Mouse (Mus musculus): ENCODE data around the gene Zfp322a. TPM values are rescaled to one million over a fixed set of nuclear protein-coding genes. Genes with fewer than 3 reads are reported as not detected.

Gene Zfp322a
- total and polyA plus RNA-seq, 3 experiments = 10.3 to 17.7 (median 10.3) TPM

DNA sequence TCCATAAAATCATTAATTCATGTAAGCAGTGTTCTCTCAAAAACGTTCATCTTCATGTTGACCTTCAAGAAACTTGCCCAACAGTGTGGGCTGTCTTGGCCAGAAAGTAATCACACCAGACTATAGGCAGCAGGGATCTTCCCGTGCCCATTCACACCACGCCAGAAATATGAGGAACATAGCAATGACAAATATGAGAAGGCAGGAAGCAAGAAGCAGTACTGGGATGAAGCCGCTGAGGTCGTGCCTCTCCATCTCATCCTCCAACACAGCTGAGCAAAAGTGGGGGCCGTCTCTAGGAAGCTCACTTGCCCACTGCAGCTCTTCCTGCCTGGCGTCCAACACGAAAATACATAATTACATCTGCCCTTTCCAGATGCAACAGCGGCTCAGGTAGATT, 41.6 kb upstream of the Zfp322a start:
- Histone ChIP-seq H3K9me3 (replicated peaks; ENCODE audit: low read length) (no peaks in the 10 kb centered on the region), H3K4me3 (replicated peaks in 1 of 3; ENCODE audit: low read depth in 2 of 3, low read length in 2 of 3, poor library complexity in 1 of 3) (no peak overlapping the region), H3K4me2 (ENCODE audit: insufficient read depth, low read depth, poor library complexity, severe bottlenecking) (no peak overlapping the region), H3K27me3 (replicated peaks) (peaks cover 42% of the 10 kb centered on the region), H3K27ac (ENCODE audit: insufficient read depth, low read depth) (no peak overlapping the region), H3K79me2 (replicated peaks; ENCODE audit: control insufficient read depth, extremely low read depth, insufficient read depth, poor library complexity, severe bottlenecking) (no peaks in the 10 kb centered on the region), H3K9ac (ENCODE audit: insufficient read depth, low read depth) (no peak overlapping the region), H3K36me3 (replicated peaks in 1 of 2; ENCODE audit: control insufficient read depth in 1 of 2, insufficient read depth in 1 of 2, low read length in 1 of 2) (peaks cover 0 to under 1% of the 10 kb centered on the region in 2 experiments), H3K4me1 (ENCODE audit: control insufficient read depth in 1 of 2, insufficient read depth in 2 of 2) (peaks cover 0 to 8% of the 10 kb centered on the region in 2 experiments; a peak in 1 of 4 replicates)
- no peak for DNase-seq (ENCODE audit: extremely low read depth)
- dilution Hi-C loops (cut with MboI; ENCODE audit: extremely low pct_ligation_motif_present, extremely low pct_unique_long_range_greater_than_20kb, low sequenced_read_pairs) (no loop called here), in situ Hi-C loops (cut with MboI; ENCODE audit: low pct_ligation_motif_present, low pct_unique_long_range_greater_than_20kb, low sequenced_read_pairs) (loop anchor here (5.0 kb wide), 1 partner anchor 118 kb away; no protein-coding TSS in a partner anchor)
- TF ChIP-seq ETS1 (conservative IDR thresholded peaks at IDR 0.05; ENCODE audit: low read depth, low read length) (no peak), NELFE (IDR thresholded peaks at IDR 0.05; ENCODE audit: low read depth, low read length) (no peak), CTCF (conservative IDR thresholded peaks at IDR 0.05 in 1 of 2, IDR thresholded peaks at IDR 0.05 in 1 of 2; ENCODE audit: low read depth in 2 of 2, low read length in 2 of 2) (no peak), POLR2A (IDR thresholded peaks at IDR 0.05; ENCODE audit: low read depth, low read length) (no peak), MEF2A (IDR thresholded peaks at IDR 0.05; ENCODE audit: borderline replicate concordance, low read depth, low read length) (no peak)

DNA sequence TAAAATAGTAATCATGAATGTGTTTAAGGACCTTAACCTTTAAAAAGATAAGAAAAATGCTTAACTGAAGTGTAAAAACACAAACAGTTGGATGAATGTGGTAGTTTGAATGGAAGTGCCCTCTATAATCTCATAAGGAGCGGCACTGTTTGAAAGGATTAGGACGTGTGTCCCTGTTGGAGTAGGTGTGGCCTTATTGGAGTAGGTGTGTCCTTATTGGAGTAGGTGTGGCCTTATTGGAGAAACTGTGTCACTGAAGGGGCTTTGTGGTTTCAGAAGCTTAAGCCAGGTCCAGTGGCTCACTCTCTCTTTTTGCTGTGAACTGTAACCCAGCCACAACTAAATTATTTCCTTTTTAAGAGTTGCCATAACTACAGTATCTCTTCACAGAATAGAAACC, 33.6 kb upstream of the Zfp322a start:
- peaks cover 3 to 23% of the 10 kb centered on the region in 2 experiments for H3K4me1 ChIP-seq (ENCODE audit: control insufficient read depth in 1 of 2, insufficient read depth in 2 of 2)
- TF ChIP-seq E2F4 (IDR thresholded peaks at IDR 0.05; ENCODE audit: insufficient replicate concordance, low read depth, low read length) (no peak), NELFE (IDR thresholded peaks at IDR 0.05; ENCODE audit: low read depth, low read length) (no peak), POLR2AphosphoS2 (IDR thresholded peaks at IDR 0.05; ENCODE audit: low read depth, low read length) (no peak), ZC3H11A (IDR thresholded peaks at IDR 0.05; ENCODE audit: low read depth, low read length) (no peak), MAX (IDR thresholded peaks at IDR 0.05; ENCODE audit: low read length) (no peak), ETS1 (conservative IDR thresholded peaks at IDR 0.05; ENCODE audit: low read depth, low read length) (no peak), KAT2A (IDR thresholded peaks at IDR 0.05; ENCODE audit: insufficient replicate concordance, low read length) (no peak), CHD2 (IDR thresholded peaks at IDR 0.05; ENCODE audit: low read length) (no peak), ZNF384 (IDR thresholded peaks at IDR 0.05; ENCODE audit: low read depth, low read length) (no peak), ELF1 (IDR thresholded peaks at IDR 0.05; ENCODE audit: low read depth, low read length) (no peak), SIN3A (IDR thresholded peaks at IDR 0.05; ENCODE audit: low read length) (no peak), NRF1 (IDR thresholded peaks at IDR 0.05; ENCODE audit: low read depth, low read length) (no peak), PAX5 (IDR thresholded peaks at IDR 0.05; ENCODE audit: low read length) (no peak), HCFC1 (IDR thresholded peaks at IDR 0.05; ENCODE audit: low read depth, low read length) (no peak), MAFK (IDR thresholded peaks at IDR 0.05; ENCODE audit: insufficient replicate concordance, low read length) (no peak), MYC (IDR thresholded peaks at IDR 0.05; ENCODE audit: low read depth, low read length) (no peak), TCF12 (IDR thresholded peaks at IDR 0.05; ENCODE audit: low read depth, low read length) (no peak), EP300 (IDR thresholded peaks at IDR 0.05; ENCODE audit: low read length) (no peak), SMC3 (IDR thresholded peaks at IDR 0.05; ENCODE audit: low read depth, low read length) (no peak), IRF4 (IDR thresholded peaks at IDR 0.05; ENCODE audit: low read depth, low read length) (no peak)
- H3K36me3 ChIP-seq (replicated peaks in 1 of 2; ENCODE audit: control insufficient read depth in 1 of 2, insufficient read depth in 1 of 2, low read length in 1 of 2) = no peaks in the 10 kb centered on the region
- no peaks in the 10 kb centered on the region for H3K79me2 ChIP-seq (replicated peaks; ENCODE audit: control insufficient read depth, extremely low read depth, insufficient read depth, poor library complexity, severe bottlenecking)
- H3K9me3 ChIP-seq (replicated peaks; ENCODE audit: low read length) = no peaks in the 10 kb centered on the region
- H3K27ac ChIP-seq (ENCODE audit: insufficient read depth, low read depth) = no peak overlapping the region
- DNase-seq (ENCODE audit: extremely low read depth) = peak; percentile 58
- no peak overlapping the region for H3K9ac ChIP-seq (ENCODE audit: insufficient read depth, low read depth)
- dilution Hi-C loops (cut with MboI; ENCODE audit: extremely low pct_ligation_motif_present, extremely low pct_unique_long_range_greater_than_20kb, low sequenced_read_pairs) = no loop called here
- peak overlapping the region in 1 of 3 experiments; percentile 26 for H3K4me3 ChIP-seq (replicated peaks in 1 of 3; ENCODE audit: low read depth in 2 of 3, low read length in 2 of 3, poor library complexity in 1 of 3)
- H3K4me2 ChIP-seq (ENCODE audit: insufficient read depth, low read depth, poor library complexity, severe bottlenecking) = 0 out of 2 replicates have a peak overlapping the region, but pooled peaks have one; percentile 71
- in situ Hi-C loops (cut with MboI; ENCODE audit: low pct_ligation_motif_present, low pct_unique_long_range_greater_than_20kb, low sequenced_read_pairs) = loop anchor here (10.0 kb wide), 1 partner anchor 548 kb away; the partner anchor contains the start of gene Vmn1r211
- H3K27me3 ChIP-seq (replicated peaks) = peaks cover 31% of the 10 kb centered on the region

Data from CH12.LX (cell line).